17 mouse cellular contexts compared by ENCODE assay signal in genomic region chr11:71911284-71911683, GRCm38 (mm10).
"Had no signal": no experiment of that assay in that cellular context is flagged by ENCODE, and none has a peak within 500 bp of the region (broad histone marks: within the 10 kb centered on the region; RNA-seq: fewer than 3 reads in every experiment).

No protein-coding gene starts in this region.

- H3K27me3 ChIP-seq: neural tube, embryonic 12.5 days; neural tube, embryonic 13.5 days; neural tube, embryonic 15.5 days; stomach, embryonic 15.5 days had no signal

- H3K9me3 ChIP-seq: neural tube, embryonic 12.5 days; neural tube, embryonic 13.5 days; neural tube, embryonic 15.5 days; stomach, embryonic 15.5 days had no signal

- H3K4me3 ChIP-seq: neural tube, embryonic 12.5 days; neural tube, embryonic 13.5 days; neural tube, embryonic 15.5 days; stomach, embryonic 15.5 days had no signal

- H3K27ac ChIP-seq: neural tube, embryonic 12.5 days; neural tube, embryonic 13.5 days; neural tube, embryonic 15.5 days; stomach, embryonic 15.5 days; stomach, postnatal 0 days had no signal

- H3K36me3 ChIP-seq: neural tube, embryonic 12.5 days; neural tube, embryonic 13.5 days; neural tube, embryonic 15.5 days; stomach, embryonic 15.5 days had no signal

- H3K9ac ChIP-seq: neural tube, embryonic 12.5 days; neural tube, embryonic 13.5 days; neural tube, embryonic 15.5 days; stomach, embryonic 15.5 days had no signal

- H3K4me1 ChIP-seq: neural tube, embryonic 12.5 days; neural tube, embryonic 13.5 days; stomach, embryonic 15.5 days had no signal

- H3K4me2 ChIP-seq: neural tube, embryonic 12.5 days; neural tube, embryonic 13.5 days; neural tube, embryonic 15.5 days; stomach, embryonic 15.5 days had no signal

- DNase-seq: retina, postnatal 1 day; right cerebral cortex, adult 18-20 months; right cerebral cortex, postnatal 14 days; right cerebral cortex, postnatal 25 days; right cerebral cortex, postnatal 4 days; spleen, adult 18-20 months; thymus, adult 18-20 months; thymus, adult 2 months; thymus, postnatal 14 days; thymus, postnatal 25 days; thymus, postnatal 36 days; thymus, postnatal 4 days had no signal
